Mouse (Mus musculus): ENCODE measurements at regions not wholly inside any gene's neighbourhood (a gene's known extent, or its start where the extent isn't known, plus 50 kb on each side); places are given as distances from the start of the nearest gene placed in this dataset.
"Not testable (repeated sequence)": the region's sequence is repeated elsewhere in the genome, so short reads cannot be mapped to it uniquely, and the experiment has no call there.

- DNase-seq = no peak
Observed at GRCm38 (mm10) chr6:140816359-140816758, 87.3 kb downstream of the Gm11077 start.

- peak; percentile 12 for DNase-seq
Observed at GRCm38 (mm10) chr6:140816831-140817230, 87.7 kb downstream of the Gm11077 start.

GRCm38 (mm10) chr6:140819451-140819878, 90.4 kb downstream of the Gm11077 start:
- DNase-seq = peak; percentile 8

- no peak for DNase-seq
Observed at GRCm38 (mm10) chr6:140826522-140826921, 97.4 kb downstream of the Gm11077 start.

- DNase-seq = no peak
Observed at GRCm38 (mm10) chr6:140827651-140828050, 98.6 kb downstream of the Gm11077 start.

- no peak for DNase-seq
Observed at GRCm38 (mm10) chr6:140843292-140843991, 114.4 kb downstream of the Gm11077 start.

- DNase-seq = no peak
Observed at GRCm38 (mm10) chr6:140847165-140847564, 118.1 kb downstream of the Gm11077 start.

- no peak for DNase-seq
Observed at GRCm38 (mm10) chr6:140852420-140852819, 123.3 kb downstream of the Gm11077 start.

GRCm38 (mm10) chr6:140853508-140853907, 124.4 kb downstream of the Gm11077 start:
- peak; percentile 62 for DNase-seq

- no peak for DNase-seq
Observed at GRCm38 (mm10) chr6:140854691-140855090, 125.6 kb downstream of the Gm11077 start.

- DNase-seq = peak; percentile 3
Observed at GRCm38 (mm10) chr6:140856468-140857117, 127.5 kb downstream of the Gm11077 start.

GRCm38 (mm10) chr6:140857118-140857746, 128.1 kb downstream of the Gm11077 start:
- DNase-seq = no peak

GRCm38 (mm10) chr6:140869523-140869922, 140.4 kb downstream of the Gm11077 start:
- DNase-seq = not testable (repeated sequence)

GRCm38 (mm10) chr6:140874831-140875230, 145.7 kb downstream of the Gm11077 start:
- DNase-seq = no peak

GRCm38 (mm10) chr6:140883651-140884050, 154.6 kb downstream of the Gm11077 start:
- no peak for DNase-seq

- DNase-seq = no peak
Observed at GRCm38 (mm10) chr6:140888610-140889009, 159.5 kb downstream of the Gm11077 start.

- DNase-seq = no peak
Observed at GRCm38 (mm10) chr6:140890060-140890459, 161.0 kb downstream of the Gm11077 start.

GRCm38 (mm10) chr6:140890591-140890990, 161.5 kb downstream of the Gm11077 start:
- no peak for DNase-seq

GRCm38 (mm10) chr6:140894467-140894866, 165.4 kb downstream of the Gm11077 start:
- DNase-seq = peak; percentile 68

- DNase-seq = no peak
Observed at GRCm38 (mm10) chr6:140895441-140895840, 166.4 kb downstream of the Gm11077 start.

- no peak for DNase-seq
Observed at GRCm38 (mm10) chr6:140897111-140897510, 168.0 kb downstream of the Gm11077 start.

GRCm38 (mm10) chr6:140924319-140924981, 195.4 kb downstream of the Gm11077 start:
- DNase-seq = peak; percentile 40

GRCm38 (mm10) chr6:140927616-140928015, 198.5 kb downstream of the Gm11077 start:
- DNase-seq = no peak

Measured in kidney, adult 9 months (tissue).